Mouse (Mus musculus): Measurements from ENCODE around the gene Vcam1.

DNA sequence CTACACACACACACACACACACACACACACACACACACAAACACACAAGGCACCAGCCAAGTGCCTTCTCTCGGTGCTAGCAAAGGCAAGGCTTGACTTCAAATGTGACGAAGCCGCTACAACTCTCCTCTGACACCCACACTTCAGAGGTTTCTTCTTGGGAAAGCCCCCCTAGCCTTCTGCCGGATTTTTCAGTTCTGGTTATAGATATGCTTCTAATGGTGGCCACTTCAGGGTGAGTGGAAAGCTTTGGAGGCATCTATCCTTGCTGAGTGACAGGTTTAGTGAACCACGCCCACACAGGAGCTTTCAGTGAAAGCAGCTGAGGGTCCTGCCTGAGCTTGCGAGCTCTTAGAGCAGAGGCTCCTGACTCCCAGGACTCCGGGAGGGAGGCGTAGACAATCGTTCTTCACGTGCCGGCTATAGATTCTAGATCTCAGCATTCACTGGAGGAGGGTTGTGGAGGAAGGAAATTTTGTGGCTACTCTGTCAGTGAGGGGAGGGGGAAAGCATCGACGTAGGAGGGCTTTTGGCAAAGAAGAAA lies 28.0 kb upstream of the Vcam1 start:
- TF ChIP-seq CTCF (IDR thresholded peaks at IDR 0.05; ENCODE audit: low read depth) (no peak), EP300 (IDR thresholded peaks at IDR 0.05; ENCODE audit: low read depth) (no peak)

Data from heart, postnatal 0 days (tissue).